Mouse (Mus musculus): ENCODE data around the gene Chsy1. TPM values are rescaled to one million over a fixed set of nuclear protein-coding genes. Genes with fewer than 3 reads are reported as not detected.

Chsy1 gene
- polyA plus RNA-seq, 1 experiment from 2014 or later, result 17.7 TPM

- no peaks in the 10 kb centered on the region for H3K9me3 ChIP-seq (ENCODE audit: control insufficient read depth, low read length)
- H3K9ac ChIP-seq (ENCODE audit: low read length), result no peak overlapping the region
- WGBS, result 86% methylated on average over 7 of the region's 7 CpGs
- H3K4me2 ChIP-seq (ENCODE audit: low read depth, low read length), result no peak overlapping the region
- no peak overlapping the region for H3K4me3 ChIP-seq (ENCODE audit: low read length)
- H3K27ac ChIP-seq (ENCODE audit: low read length), result no peak overlapping the region
- H3K36me3 ChIP-seq (ENCODE audit: control insufficient read depth, insufficient read depth, low read length), result no peaks in the 10 kb centered on the region
- peaks cover 19% of the 10 kb centered on the region for H3K4me1 ChIP-seq (replicated peaks; ENCODE audit: control insufficient read depth, insufficient read depth, low read length)
- no peak for ATAC-seq (ENCODE audit: low read depth)
- H3K27me3 ChIP-seq (ENCODE audit: control insufficient read depth, insufficient read depth, low read depth, low read length), result no peaks in the 10 kb centered on the region
Observed at GRCm38 (mm10) chr7:66142514-66142913, 33.2 kb downstream of the Chsy1 start.

- H3K27me3 ChIP-seq (ENCODE audit: control insufficient read depth, insufficient read depth, low read depth, low read length), result no peaks in the 10 kb centered on the region
- H3K9me3 ChIP-seq (ENCODE audit: control insufficient read depth, low read length), result no peaks in the 10 kb centered on the region
- no peak for ATAC-seq (ENCODE audit: low read depth)
- WGBS, result 87% methylated on average over 2 of the region's 2 CpGs
- no peak overlapping the region for H3K27ac ChIP-seq (ENCODE audit: low read length)
- peaks cover 18% of the 10 kb centered on the region for H3K4me1 ChIP-seq (replicated peaks; ENCODE audit: control insufficient read depth, insufficient read depth, low read length)
- no peak overlapping the region for H3K9ac ChIP-seq (ENCODE audit: low read length)
- H3K4me3 ChIP-seq (ENCODE audit: low read length), result no peak overlapping the region
- H3K4me2 ChIP-seq (ENCODE audit: low read depth, low read length), result no peak overlapping the region
- no peaks in the 10 kb centered on the region for H3K36me3 ChIP-seq (ENCODE audit: control insufficient read depth, insufficient read depth, low read length)
Observed at GRCm38 (mm10) chr7:66144543-66144942, 35.2 kb downstream of the Chsy1 start.

- no peak for ATAC-seq (ENCODE audit: low read depth)
- Histone ChIP-seq H3K4me3 (ENCODE audit: low read length) (no peak overlapping the region), H3K4me1 (replicated peaks; ENCODE audit: control insufficient read depth, insufficient read depth, low read length) (peaks cover 17% of the 10 kb centered on the region), H3K4me2 (ENCODE audit: low read depth, low read length) (no peak overlapping the region), H3K9ac (ENCODE audit: low read length) (no peak overlapping the region), H3K27ac (ENCODE audit: low read length) (no peak overlapping the region), H3K9me3 (ENCODE audit: control insufficient read depth, low read length) (no peaks in the 10 kb centered on the region), H3K36me3 (ENCODE audit: control insufficient read depth, insufficient read depth, low read length) (no peaks in the 10 kb centered on the region), H3K27me3 (ENCODE audit: control insufficient read depth, insufficient read depth, low read depth, low read length) (no peaks in the 10 kb centered on the region)
- WGBS, result 100% methylated on average over 1 of the region's 1 CpGs
Observed at GRCm38 (mm10) chr7:66147156-66147555, 37.8 kb downstream of the Chsy1 start.

- no peaks in the 10 kb centered on the region for H3K27me3 ChIP-seq (ENCODE audit: control insufficient read depth, insufficient read depth, low read depth, low read length)
- H3K9ac ChIP-seq (ENCODE audit: low read length), result no peak overlapping the region
- peak; percentile 43 for ATAC-seq (ENCODE audit: low read depth)
- H3K4me2 ChIP-seq (ENCODE audit: low read depth, low read length), result no peak overlapping the region
- H3K9me3 ChIP-seq (ENCODE audit: control insufficient read depth, low read length), result no peaks in the 10 kb centered on the region
- peaks cover 1% of the 10 kb centered on the region for H3K36me3 ChIP-seq (ENCODE audit: control insufficient read depth, insufficient read depth, low read length)
- H3K27ac ChIP-seq (ENCODE audit: low read length), result no peak overlapping the region
- WGBS, result 88% methylated on average over 3 of the region's 3 CpGs
- H3K4me1 ChIP-seq (replicated peaks; ENCODE audit: control insufficient read depth, insufficient read depth, low read length), result peaks cover 17% of the 10 kb centered on the region
- no peak overlapping the region for H3K4me3 ChIP-seq (ENCODE audit: low read length)
Observed at GRCm38 (mm10) chr7:66147816-66148215, 38.5 kb downstream of the Chsy1 start.

- H3K4me2 ChIP-seq (ENCODE audit: low read depth, low read length), result no peak overlapping the region
- no peak overlapping the region for H3K4me3 ChIP-seq (ENCODE audit: low read length)
- no peak for ATAC-seq (ENCODE audit: low read depth)
- H3K27ac ChIP-seq (ENCODE audit: low read length), result no peak overlapping the region
- no peaks in the 10 kb centered on the region for H3K9me3 ChIP-seq (ENCODE audit: control insufficient read depth, low read length)
- H3K4me1 ChIP-seq (replicated peaks; ENCODE audit: control insufficient read depth, insufficient read depth, low read length), result peaks cover 24% of the 10 kb centered on the region
- H3K9ac ChIP-seq (ENCODE audit: low read length), result no peak overlapping the region
- no peaks in the 10 kb centered on the region for H3K27me3 ChIP-seq (ENCODE audit: control insufficient read depth, insufficient read depth, low read depth, low read length)
- peaks cover 4% of the 10 kb centered on the region for H3K36me3 ChIP-seq (ENCODE audit: control insufficient read depth, insufficient read depth, low read length)
- 70% methylated on average over 8 of the region's 8 CpGs for WGBS
Observed at GRCm38 (mm10) chr7:66149506-66149905, 40.2 kb downstream of the Chsy1 start.

GRCm38 (mm10) chr7:66150411-66150810 is 41.1 kb downstream of the Chsy1 start:
- H3K4me2 ChIP-seq (ENCODE audit: low read depth, low read length), result no peak overlapping the region
- no peak for ATAC-seq (ENCODE audit: low read depth)
- peaks cover 4% of the 10 kb centered on the region for H3K36me3 ChIP-seq (ENCODE audit: control insufficient read depth, insufficient read depth, low read length)
- no peak overlapping the region for H3K9ac ChIP-seq (ENCODE audit: low read length)
- peaks cover 24% of the 10 kb centered on the region for H3K4me1 ChIP-seq (replicated peaks; ENCODE audit: control insufficient read depth, insufficient read depth, low read length)
- WGBS, result 55% methylated on average over 3 of the region's 3 CpGs
- H3K9me3 ChIP-seq (ENCODE audit: control insufficient read depth, low read length), result no peaks in the 10 kb centered on the region
- no peak overlapping the region for H3K4me3 ChIP-seq (ENCODE audit: low read length)
- no peak overlapping the region for H3K27ac ChIP-seq (ENCODE audit: low read length)
- H3K27me3 ChIP-seq (ENCODE audit: control insufficient read depth, insufficient read depth, low read depth, low read length), result no peaks in the 10 kb centered on the region

- peaks cover 4% of the 10 kb centered on the region for H3K36me3 ChIP-seq (ENCODE audit: control insufficient read depth, insufficient read depth, low read length)
- no peak overlapping the region for H3K4me2 ChIP-seq (ENCODE audit: low read depth, low read length)
- no peak overlapping the region for H3K4me3 ChIP-seq (ENCODE audit: low read length)
- ATAC-seq (ENCODE audit: low read depth), result no peak
- no peaks in the 10 kb centered on the region for H3K9me3 ChIP-seq (ENCODE audit: control insufficient read depth, low read length)
- WGBS, result 31% methylated on average over 9 of the region's 9 CpGs
- no peak overlapping the region for H3K27ac ChIP-seq (ENCODE audit: low read length)
- peaks cover 22% of the 10 kb centered on the region for H3K4me1 ChIP-seq (replicated peaks; ENCODE audit: control insufficient read depth, insufficient read depth, low read length)
- no peak overlapping the region for H3K9ac ChIP-seq (ENCODE audit: low read length)
- H3K27me3 ChIP-seq (ENCODE audit: control insufficient read depth, insufficient read depth, low read depth, low read length), result no peaks in the 10 kb centered on the region
Observed at GRCm38 (mm10) chr7:66157413-66157812, 48.1 kb downstream of the Chsy1 start.

GRCm38 (mm10) chr7:66157861-66158415 is 48.6 kb downstream of the Chsy1 start:
- Histone ChIP-seq H3K9me3 (ENCODE audit: control insufficient read depth, low read length) (no peaks in the 10 kb centered on the region), H3K4me3 (ENCODE audit: low read length) (no peak overlapping the region), H3K4me2 (ENCODE audit: low read depth, low read length) (no peak overlapping the region), H3K9ac (ENCODE audit: low read length) (no peak overlapping the region), H3K36me3 (ENCODE audit: control insufficient read depth, insufficient read depth, low read length) (peaks cover 1% of the 10 kb centered on the region), H3K27ac (ENCODE audit: low read length) (no peak overlapping the region), H3K4me1 (replicated peaks; ENCODE audit: control insufficient read depth, insufficient read depth, low read length) (peaks cover 22% of the 10 kb centered on the region), H3K27me3 (ENCODE audit: control insufficient read depth, insufficient read depth, low read depth, low read length) (no peaks in the 10 kb centered on the region)
- no peak for ATAC-seq (ENCODE audit: low read depth)
- WGBS, result 85% methylated on average over 4 of the region's 4 CpGs

GRCm38 (mm10) chr7:66158616-66159129 is 49.4 kb downstream of the Chsy1 start:
- Histone ChIP-seq H3K4me2 (ENCODE audit: low read depth, low read length) (no peak overlapping the region), H3K36me3 (ENCODE audit: control insufficient read depth, insufficient read depth, low read length) (no peaks in the 10 kb centered on the region; the same call in 1 of the 2 replicates), H3K9me3 (ENCODE audit: control insufficient read depth, low read length) (no peaks in the 10 kb centered on the region), H3K4me1 (replicated peaks; ENCODE audit: control insufficient read depth, insufficient read depth, low read length) (peaks cover 21% of the 10 kb centered on the region), H3K27ac (ENCODE audit: low read length) (no peak overlapping the region), H3K27me3 (ENCODE audit: control insufficient read depth, insufficient read depth, low read depth, low read length) (no peaks in the 10 kb centered on the region), H3K4me3 (ENCODE audit: low read length) (no peak overlapping the region), H3K9ac (ENCODE audit: low read length) (no peak overlapping the region)
- ATAC-seq (ENCODE audit: low read depth), result no peak
- WGBS, result 74% methylated on average over 9 of the region's 9 CpGs

Measured in lung, embryonic 16.5 days (tissue).